Mouse (Mus musculus) megakaryocyte, embryonic 14.5 days (primary cell): ENCODE data around the gene Rnf38.

Experiments used
- FLI1 ChIP-seq: IDR thresholded peaks from 2 replicates; pipeline ENCODE4 v1.6.1; 2012; ENCODE audit warnings: low read length, inconsistent platforms, mixed read lengths
- GATA1 ChIP-seq: IDR thresholded peaks from 3 replicates; pipeline ENCODE4 v1.6.1; 2012; ENCODE audit warnings: mixed read lengths, low read length, inconsistent platforms, borderline replicate concordance

- no peak for TF ChIP-seq GATA1
- TF ChIP-seq FLI1, result no peak
Observed at GRCm38 (mm10) chr4:44199968-44200367, 33.6 kb downstream of the Rnf38 start.
